Mouse (Mus musculus): Measurements from ENCODE around the gene 2310034G01Rik.

2310034G01Rik gene

DNA sequence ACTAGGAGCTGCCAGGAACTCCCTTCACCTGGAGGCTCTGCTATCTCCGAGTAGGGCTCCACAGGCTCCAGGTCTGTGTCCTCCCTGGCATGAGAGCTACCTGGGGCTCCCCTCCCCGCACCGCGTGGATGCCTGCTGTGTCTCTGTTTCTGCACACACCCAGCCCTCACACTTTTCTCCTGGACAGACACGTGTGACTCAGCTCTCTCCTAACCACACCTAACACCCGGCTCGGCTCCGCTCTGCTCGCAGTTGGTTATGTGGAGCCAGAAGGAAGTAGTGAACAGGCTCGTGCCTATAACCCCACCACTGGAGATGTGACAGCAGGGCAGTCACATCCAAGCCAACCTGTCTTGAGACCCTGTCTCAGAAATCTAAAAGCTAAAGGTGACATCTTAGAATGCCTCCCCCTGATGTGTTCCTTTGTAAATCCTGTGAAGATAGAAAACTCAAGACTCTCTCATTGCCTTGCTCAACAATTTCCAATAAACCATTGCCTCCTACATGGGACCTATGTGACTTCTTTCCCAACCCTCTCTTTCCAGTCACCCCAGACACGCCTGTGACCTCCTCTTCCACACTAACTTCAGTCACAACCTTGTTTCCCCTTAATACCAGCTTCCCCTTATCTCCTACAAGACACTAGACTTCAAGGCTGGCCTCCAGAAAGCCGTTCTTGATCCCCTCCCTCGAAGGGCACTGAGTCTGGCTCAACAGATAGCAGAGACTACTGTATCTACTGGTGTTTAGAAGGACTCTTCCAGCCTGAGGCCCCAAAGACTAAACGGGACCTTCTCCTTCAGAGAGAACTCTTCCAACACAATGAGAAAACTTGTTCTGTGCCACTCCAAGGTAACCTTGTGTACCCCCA lies 35.0 kb downstream of the 2310034G01Rik start:
- peak; percentile 71 to 76 for DNase-seq (ENCODE audit: low spot score in 2 of 2)

DNA sequence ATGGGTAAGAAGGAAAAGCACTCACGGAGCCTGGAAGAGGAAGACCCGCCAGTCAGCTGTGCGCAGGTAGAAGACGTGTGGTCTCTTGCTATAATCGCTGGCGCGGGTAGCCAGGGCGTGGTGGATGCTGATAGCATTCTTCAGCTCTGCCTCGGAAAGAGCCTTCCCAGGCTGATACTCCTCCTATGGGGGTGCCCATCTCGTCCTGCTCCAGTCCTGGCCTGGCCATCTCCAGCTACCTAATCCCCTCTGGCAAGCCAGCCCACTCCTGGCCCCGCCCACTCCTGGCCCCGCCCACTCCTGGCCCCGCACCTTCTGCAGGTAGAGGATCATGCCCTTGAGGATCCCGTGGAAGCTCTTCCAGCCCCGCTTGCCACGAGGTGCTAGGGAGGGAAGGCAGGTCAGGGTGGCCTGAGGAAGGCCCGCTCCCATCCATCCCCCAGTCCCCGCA lies 35.9 kb downstream of the 2310034G01Rik start:
- peak; percentile 70 to 86 for DNase-seq (ENCODE audit: low spot score in 2 of 2)

DNA sequence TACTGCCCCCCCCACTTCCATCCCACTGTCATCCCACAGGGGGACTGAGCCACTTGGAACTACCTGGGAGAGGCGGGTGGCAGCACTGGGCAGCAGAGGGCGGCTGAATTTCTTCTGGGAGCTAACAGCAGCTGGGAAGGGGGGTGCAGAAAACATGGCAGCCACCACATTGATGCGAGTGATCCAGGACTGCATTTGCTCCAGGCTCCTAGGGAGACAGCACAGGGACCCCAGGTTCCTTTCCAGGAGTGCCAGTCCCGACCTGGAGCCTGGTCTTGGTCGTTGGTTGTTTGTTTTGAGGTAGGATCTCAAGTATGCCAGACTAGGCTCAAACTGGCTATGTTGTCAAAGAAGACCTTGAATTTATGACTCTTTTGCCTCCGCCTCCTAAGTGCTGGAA lies 36.5 kb downstream of the 2310034G01Rik start:
- no peak for DNase-seq (ENCODE audit: low spot score in 2 of 2)

DNA sequence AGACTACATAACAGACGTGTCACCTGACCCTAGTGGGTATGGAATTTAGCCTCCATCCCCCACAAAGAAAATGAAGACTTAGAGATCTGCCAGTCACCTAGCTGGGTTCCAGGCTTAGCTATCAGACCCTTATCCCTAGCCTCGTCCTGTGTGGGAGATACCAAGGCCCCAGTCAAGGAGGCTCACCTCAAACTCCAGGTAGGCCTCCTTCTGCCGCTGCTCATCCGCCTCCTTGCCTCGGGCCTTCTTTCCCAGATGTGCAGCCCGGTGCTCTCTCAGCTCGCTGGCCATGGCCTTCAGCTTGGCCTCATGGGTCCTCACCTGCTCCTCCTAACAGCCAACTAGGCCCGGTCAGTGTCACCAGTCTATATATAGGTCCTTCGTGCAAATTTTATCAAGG lies 37.0 kb downstream of the 2310034G01Rik start:
- DNase-seq (ENCODE audit: low spot score in 2 of 2), result peak in 1 of 2 experiments; percentile 61

DNA sequence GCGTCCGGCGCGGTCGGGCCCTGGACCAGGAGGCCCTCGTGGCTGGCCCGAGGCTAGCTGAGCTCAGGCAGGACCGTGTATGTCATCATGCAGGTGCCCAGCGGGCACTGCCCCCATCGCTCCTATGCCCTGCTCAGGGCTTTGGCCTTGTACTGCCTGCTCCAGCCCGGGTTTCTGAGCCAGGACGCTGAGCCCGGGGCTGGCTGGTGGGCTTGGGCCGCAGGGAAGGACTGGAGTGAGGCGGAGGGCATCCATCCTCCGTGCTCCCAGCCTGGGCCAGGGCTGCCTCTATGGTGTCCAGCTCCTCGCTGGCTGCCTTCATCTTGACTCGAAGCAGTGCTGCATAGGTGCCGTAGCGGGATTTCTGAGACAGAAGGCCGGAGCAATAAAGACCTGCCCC lies 37.5 kb downstream of the 2310034G01Rik start:
- DNase-seq (ENCODE audit: low spot score in 2 of 2), result peak in 1 of 2 experiments; percentile 65

DNA sequence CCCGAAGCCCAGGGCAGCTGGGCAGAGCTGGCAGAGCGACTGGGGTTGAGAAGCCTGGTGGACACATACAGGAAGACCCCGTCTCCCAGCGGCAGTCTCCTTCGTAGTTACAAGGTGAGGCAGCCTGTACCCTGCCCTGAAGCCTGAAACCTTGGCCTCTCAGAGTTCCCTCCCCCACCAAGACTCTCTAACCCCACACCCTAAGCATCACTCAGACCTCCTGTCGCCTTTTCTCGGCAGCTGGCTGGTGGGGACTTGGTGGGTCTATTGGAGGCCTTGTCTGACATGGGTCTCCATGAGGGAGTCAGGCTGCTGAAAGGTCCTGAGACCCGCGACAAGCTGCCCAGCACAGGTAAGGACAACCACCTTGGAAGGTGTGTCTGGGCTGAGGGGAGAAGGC lies 38.8 kb downstream of the 2310034G01Rik start:
- peak in 1 of 2 experiments; percentile 62 for DNase-seq (ENCODE audit: low spot score in 2 of 2)

DNA sequence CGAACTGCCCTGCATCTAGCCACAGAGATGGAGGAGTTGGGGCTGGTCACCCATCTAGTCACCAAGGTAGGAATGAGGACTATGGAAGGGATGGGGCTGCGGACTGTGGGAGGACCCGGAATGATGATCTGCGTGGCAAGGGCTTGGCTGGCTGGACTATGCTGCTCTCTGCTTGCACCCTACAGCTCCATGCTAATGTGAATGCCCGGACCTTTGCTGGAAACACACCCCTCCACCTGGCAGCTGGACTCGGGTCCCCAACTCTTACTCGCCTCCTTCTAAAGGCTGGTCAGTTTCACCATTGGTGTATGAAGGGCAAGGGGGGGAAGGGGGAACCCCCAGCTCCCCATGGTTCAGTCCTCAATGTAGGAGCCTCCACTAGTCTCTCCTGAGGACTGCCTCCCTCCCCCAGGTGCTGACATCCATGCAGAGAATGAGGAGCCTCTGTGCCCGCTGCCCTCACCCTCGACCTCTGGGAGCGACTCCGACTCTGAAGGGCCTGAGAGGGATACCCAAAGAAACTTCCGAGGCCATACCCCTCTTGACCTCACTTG lies 39.7 kb downstream of the 2310034G01Rik start:
- peak in 1 of 2 experiments; percentile 61 for DNase-seq (ENCODE audit: low spot score in 2 of 2)

DNA sequence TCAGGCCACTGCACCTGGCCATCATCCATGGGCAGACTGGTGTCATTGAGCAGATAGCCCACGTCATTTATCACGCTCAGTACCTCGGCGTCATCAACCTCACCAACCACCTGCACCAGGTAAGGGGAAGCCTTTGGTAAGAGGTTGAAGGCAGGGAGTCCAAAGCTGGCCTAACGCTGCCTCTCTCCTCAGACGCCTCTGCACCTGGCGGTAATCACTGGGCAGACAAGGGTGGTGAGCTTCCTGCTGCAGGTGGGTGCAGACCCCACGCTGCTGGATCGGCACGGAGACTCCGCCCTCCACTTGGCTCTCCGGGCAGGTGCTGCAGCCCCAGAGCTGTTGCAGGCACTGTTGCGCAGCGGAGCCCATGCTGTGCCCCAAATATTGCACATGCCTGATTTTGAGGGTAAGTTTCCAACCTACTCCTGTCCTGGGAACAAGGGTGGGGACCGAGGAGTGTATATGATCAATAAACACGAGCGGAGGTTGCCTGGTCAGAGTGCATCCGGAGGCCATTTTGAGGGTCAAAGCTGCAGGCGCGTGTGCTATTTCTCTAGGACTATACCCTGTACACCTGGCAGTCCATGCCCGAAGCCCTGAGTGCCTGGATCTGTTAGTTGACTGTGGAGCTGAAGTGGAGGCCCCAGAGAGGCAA lies 40.3 kb downstream of the 2310034G01Rik start:
- peak; percentile 14 to 66 for DNase-seq (ENCODE audit: low spot score in 2 of 2)

DNA sequence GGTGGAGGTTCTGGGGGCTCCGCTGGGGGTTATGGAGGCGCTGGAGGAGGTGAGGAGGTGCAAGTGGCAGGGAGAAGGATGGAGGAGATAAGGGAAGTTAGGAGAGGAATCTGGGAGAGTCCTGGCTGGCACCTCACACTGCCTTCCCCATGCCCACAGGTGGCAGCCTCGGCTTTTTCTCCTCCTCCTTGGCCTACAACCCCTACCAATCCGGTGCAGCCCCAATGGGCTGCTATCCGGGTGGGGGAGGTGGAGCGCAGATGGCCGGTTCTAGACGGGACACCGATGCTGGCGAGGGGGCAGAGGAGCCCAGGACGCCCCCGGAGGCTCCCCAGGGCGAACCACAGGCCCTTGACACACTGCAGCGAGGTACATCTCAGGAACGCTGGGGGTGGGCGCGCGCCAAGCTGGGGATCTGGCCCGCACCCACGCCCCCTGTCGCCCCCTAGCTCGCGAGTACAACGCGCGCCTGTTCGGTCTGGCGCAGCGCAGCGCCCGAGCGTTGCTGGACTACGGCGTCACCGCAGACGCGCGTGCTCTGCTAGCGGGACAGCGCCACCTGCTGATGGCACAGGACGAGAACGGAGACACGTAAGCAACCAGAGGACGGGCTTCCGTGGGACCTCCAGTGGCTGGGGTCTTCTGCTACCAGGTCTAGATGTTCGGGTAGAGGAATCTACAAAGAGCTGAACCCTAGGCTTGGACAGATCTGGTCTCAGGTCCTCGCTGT lies 41.2 kb downstream of the 2310034G01Rik start:
- peak; percentile 86 to 97 for DNase-seq (ENCODE audit: low spot score in 2 of 2)

DNA sequence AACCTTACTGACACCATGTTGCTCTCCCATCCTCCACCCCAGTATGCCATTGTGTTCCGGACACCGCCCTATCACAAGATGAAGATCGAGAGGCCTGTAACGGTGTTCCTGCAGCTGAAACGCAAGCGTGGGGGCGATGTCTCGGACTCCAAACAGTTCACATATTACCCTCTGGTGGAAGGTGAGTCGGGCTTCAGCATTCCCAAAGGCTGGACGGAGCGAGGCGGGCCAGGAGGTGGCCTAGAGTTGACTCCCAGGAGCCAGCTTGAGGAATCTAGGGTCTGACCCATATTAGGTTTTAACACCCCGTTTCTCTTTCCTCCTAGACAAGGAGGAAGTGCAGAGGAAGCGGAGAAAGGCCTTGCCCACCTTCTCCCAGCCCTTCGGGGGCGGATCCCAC lies 41.8 kb downstream of the 2310034G01Rik start:
- peak; percentile 11 to 66 for DNase-seq (ENCODE audit: low spot score in 2 of 2)

DNA sequence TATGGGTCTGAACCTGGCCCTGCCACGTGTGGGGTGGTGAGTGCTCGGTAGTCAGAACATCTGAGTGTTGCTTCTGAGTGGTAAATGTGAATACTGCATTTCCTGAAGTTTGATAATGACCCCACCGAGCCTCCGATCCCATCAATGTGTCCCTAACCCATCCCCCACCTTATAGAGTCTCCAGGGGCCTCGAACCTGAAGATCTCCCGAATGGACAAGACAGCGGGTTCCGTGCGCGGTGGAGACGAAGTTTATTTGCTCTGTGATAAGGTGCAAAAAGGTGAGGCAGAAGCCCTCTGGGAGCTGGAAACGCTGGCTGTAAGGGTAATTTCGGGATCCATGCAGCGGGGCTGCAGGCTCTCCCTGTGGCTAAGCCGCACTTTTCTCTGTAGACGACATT lies 42.3 kb downstream of the 2310034G01Rik start:
- DNase-seq (ENCODE audit: low spot score in 2 of 2), result peak in 1 of 2 experiments; percentile 62

DNA sequence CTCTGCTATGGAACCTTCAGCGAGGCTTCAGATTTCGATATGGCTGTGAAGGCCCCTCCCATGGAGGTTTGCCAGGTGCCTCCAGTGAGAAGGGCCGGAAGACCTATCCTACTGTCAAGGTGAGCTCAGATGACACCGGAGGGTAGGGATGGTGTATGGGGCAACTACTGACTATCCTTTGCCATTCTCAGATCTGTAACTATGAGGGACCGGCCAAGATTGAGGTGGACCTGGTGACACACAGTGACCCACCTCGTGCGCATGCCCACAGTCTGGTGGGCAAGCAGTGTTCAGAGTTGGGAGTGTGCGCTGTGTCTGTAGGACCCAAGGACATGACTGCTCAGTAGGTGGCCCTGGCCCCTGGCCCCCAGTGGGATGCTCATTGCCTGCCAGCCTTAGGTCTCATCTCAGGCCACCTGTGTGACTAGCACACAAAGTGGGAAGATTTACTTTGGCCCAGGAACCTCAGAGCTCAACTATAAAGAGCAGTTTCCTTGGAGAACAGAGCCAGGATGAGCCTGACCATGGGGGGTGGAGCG lies 43.3 kb downstream of the 2310034G01Rik start:
- DNase-seq (ENCODE audit: low spot score in 2 of 2), result peak; percentile 12 to 64

DNA sequence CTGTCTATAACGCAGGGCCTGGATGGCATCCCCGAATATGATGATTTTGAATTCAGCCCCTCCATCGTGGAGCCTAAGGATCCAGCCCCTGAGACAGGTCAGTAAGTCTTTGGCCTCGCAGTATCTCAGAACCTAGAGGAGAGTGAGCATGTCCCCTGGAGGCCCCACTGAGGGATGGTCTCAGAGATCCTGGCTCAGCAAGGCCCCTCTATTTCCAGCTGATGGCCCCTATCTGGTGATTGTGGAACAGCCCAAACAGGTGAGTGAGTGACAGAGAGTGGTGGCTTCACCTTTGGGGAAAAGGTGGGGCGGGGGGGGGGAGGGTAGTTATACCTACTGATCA lies 43.9 kb downstream of the 2310034G01Rik start:
- DNase-seq (ENCODE audit: low spot score in 2 of 2), result peak; percentile 11 to 62

DNA sequence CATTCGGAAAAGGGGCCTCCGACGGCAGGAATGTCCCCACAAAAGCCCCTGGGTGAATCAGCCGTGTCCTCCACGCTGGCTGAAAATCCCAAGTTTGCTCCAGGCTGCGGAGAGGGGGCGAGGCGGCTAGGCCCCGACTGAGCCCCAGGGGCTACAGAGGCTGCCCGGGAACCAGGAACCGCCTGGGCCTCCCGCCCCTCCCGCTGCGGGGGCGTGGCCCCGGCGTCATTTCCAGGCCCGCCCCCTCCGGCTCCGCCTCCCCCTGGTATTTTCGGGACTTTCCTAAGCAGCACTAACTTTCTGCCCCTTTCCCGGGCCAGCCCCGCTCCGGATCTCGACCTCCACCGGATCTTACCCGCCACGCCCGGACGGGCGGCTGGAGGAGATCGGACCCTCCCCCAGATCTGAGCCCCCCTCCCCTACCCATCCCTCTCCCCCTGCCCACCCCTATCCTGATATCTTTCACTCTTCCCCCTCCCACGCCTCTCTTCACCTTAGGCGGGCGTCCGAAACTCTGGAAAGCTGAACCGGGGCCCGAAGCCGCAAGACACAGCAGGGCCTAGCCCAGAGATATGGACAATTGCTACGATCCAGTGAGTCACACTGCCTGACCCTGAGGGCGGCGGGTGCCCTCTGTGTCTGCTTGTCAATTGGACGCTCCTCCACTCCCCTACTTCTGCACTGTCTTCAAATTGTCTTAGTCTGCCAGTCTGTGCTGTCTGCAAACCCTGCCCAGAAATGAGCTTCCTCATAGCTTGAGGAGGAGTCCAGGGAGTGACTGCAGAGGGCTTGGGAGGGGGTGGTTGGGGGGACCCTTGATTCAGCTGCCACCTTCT lies 44.5 kb downstream of the 2310034G01Rik start:
- peak; percentile 91 to 95 for DNase-seq (ENCODE audit: low spot score in 2 of 2)

DNA sequence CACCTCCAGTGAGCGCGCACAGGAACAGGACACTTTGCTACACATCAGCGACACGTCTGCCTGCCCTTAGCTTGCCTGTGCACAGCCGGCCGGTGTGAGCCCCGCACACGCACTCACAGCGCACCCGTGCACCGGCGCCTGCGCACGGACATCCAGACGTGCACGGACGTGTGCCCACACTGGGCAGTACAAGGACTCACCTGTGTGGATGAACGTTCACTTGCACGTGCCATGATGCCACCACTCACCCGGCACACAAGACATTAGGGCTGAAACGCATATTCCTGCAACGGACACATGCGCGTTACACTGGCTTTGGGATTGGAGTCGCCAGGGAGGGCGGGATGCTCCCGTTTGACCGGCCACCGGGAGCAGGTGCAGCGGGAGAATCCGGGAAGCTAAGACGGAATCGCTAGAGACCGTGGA lies 45.2 kb downstream of the 2310034G01Rik start:
- DNase-seq (ENCODE audit: low spot score in 2 of 2), result peak in 1 of 2 experiments; percentile 46

DNA sequence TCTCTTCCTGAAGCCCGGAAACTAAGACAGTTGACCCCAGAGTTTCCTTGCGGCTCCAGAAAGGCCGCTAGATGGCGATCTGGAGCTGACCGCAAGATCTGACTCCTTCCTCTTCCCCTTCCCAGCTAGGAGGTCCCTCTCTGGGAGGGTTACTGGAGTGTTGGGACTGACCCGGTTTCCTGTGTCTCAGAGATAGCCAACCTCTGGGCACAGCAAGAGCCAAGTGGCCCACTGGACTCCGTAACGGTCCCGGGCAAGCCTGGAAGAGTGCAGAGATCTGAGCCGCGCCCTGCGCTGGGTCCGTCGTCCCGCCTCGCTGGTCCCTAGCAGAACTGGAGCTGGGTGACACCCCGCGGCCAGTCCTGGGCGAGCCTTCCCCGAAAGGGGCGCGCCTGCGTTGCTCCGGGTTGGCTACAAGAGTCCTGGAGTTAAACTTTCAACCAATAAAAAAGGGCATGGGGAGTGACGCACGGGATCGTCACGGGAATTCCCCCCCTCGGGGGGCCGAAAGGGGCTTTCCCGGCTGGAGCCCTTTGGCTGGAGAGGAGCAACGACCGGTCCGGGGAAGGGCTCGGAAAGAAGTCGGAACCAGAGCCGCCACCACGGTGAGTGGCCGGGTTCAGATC lies 45.8 kb downstream of the 2310034G01Rik start, which contains the start of gene Nfkb2:
TSS of gene Nfkb2 (plus strand) at position 105 of the 626 bp plus-strand sequence.
- DNase-seq (ENCODE audit: low spot score in 2 of 2), result peak; percentile 92 to 95

DNA sequence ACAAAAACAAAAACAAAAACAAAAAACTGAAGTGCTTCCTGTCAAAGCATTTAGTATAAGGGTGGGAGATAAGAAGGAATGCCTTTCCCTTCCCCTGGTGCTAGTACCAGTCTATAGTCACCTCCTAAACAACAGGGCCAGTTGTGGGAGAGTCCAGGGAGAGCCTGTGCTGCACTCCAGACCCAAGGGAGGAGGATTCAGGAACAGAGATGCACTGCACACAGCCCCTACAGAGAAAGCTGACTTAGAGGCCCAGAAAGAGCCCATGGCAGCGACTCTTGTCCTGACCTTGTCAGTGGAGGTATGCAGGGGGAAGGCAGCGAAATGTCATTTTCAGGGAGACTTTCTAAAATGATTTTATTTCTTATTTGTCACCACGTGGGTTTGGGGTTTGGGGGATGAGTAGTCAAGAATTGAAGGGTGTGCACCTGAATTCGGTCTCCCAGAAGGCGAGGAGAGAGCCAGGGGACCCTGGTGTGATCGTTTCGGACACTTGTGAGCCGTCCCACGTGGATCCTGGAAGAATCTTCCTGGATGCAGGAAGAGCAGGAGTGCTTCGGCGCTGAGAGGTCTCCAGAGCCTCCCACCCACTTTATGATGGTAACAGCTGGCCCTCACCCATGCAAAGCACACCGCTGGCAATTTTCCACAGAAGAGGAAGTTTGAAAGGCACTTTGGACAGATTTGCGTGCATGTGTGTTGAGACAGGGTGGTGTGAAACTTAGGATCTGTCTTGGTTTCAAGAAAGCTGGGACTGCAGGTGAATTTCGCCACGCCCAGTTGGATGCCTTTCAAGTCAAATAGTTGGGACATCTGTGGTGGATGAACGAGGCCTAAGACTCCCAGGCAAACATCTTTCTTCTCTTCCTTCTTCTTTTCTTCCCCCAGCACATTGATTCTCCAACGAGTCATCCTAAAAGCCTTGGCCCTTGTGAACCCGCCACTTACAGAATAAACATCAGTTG lies 46.6 kb downstream of the 2310034G01Rik start:
- peak in 1 of 2 experiments; percentile 55 for DNase-seq (ENCODE audit: low spot score in 2 of 2)

DNA sequence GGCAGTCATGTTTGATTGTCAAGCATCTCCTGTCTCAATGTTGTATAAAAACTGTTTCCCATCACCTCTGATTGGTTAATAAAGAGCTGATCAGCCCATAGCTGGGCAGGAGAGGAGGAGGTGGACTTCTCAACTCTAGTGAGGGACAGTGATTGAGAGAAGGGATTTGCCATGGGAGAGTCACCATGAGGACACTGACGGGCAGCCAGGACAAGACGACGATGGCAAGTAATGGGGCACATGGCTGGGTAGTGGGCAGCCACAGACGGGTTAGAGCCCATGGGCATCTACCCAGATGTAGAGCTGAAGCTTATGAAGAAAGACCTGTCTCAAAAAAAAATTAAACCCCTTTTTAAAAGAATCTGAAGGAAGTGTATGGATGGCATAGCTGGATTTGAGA lies 47.6 kb downstream of the 2310034G01Rik start:
- DNase-seq (ENCODE audit: low spot score in 2 of 2), result peak in 1 of 2 experiments; percentile 49

Measured in spleen, postnatal 4 days (tissue).